Mouse (Mus musculus): Measurements from ENCODE around the gene Galnt14.

The Galnt14 gene

GRCm38 (mm10) chr17:73668996-73669395 is 41.3 kb downstream of the Galnt14 start:
- DNase-seq (ENCODE audit: low spot score) = no peak

GRCm38 (mm10) chr17:73663237-73663636 is 47.0 kb downstream of the Galnt14 start:
- DNase-seq (ENCODE audit: low spot score) = no peak

GRCm38 (mm10) chr17:73658731-73659445 is 51.4 kb downstream of the Galnt14 start:
- no peak for DNase-seq (ENCODE audit: low spot score)

- DNase-seq (ENCODE audit: low spot score) = no peak
Observed at GRCm38 (mm10) chr17:73656373-73656772, 53.9 kb downstream of the Galnt14 start.

- peak; percentile 11 for DNase-seq (ENCODE audit: low spot score)
Observed at GRCm38 (mm10) chr17:73654261-73654660, 56.0 kb downstream of the Galnt14 start.

GRCm38 (mm10) chr17:73649371-73649770 is 60.9 kb downstream of the Galnt14 start:
- no peak for DNase-seq (ENCODE audit: low spot score)

GRCm38 (mm10) chr17:73641676-73642075 is 68.6 kb downstream of the Galnt14 start:
- DNase-seq (ENCODE audit: low spot score) = no peak

- DNase-seq (ENCODE audit: low spot score) = no peak
Observed at GRCm38 (mm10) chr17:73640117-73640480, 70.2 kb downstream of the Galnt14 start.

- DNase-seq (ENCODE audit: low spot score) = peak; percentile 41
Observed at GRCm38 (mm10) chr17:73639401-73640116, 70.7 kb downstream of the Galnt14 start.

GRCm38 (mm10) chr17:73636988-73637387 is 73.3 kb downstream of the Galnt14 start:
- no peak for DNase-seq (ENCODE audit: low spot score)

- peak; percentile 16 for DNase-seq (ENCODE audit: low spot score)
Observed at GRCm38 (mm10) chr17:73634896-73635295, 75.4 kb downstream of the Galnt14 start.

GRCm38 (mm10) chr17:73633991-73634710 is 76.1 kb downstream of the Galnt14 start:
- DNase-seq (ENCODE audit: low spot score) = peak; percentile 19

- no peak for DNase-seq (ENCODE audit: low spot score)
Observed at GRCm38 (mm10) chr17:73628263-73628914, 81.9 kb downstream of the Galnt14 start.

GRCm38 (mm10) chr17:73626912-73627311 is 83.3 kb downstream of the Galnt14 start:
- DNase-seq (ENCODE audit: low spot score) = no peak

- no peak for DNase-seq (ENCODE audit: low spot score)
Observed at GRCm38 (mm10) chr17:73620049-73620448, 90.2 kb downstream of the Galnt14 start.

- no peak for DNase-seq (ENCODE audit: low spot score)
Observed at GRCm38 (mm10) chr17:73602552-73603478, 107.4 kb downstream of the Galnt14 start.

- no peak for DNase-seq (ENCODE audit: low spot score)
Observed at GRCm38 (mm10) chr17:73599923-73600322, 110.3 kb downstream of the Galnt14 start.

- DNase-seq (ENCODE audit: low spot score) = no peak
Observed at GRCm38 (mm10) chr17:73592081-73592480, 118.2 kb downstream of the Galnt14 start.

- no peak for DNase-seq (ENCODE audit: low spot score)
Observed at GRCm38 (mm10) chr17:73587573-73587972, 122.7 kb downstream of the Galnt14 start.

GRCm38 (mm10) chr17:73574186-73574585 is 136.1 kb downstream of the Galnt14 start:
- DNase-seq (ENCODE audit: low spot score) = no peak

GRCm38 (mm10) chr17:73572881-73573280 is 137.4 kb downstream of the Galnt14 start:
- no peak for DNase-seq (ENCODE audit: low spot score)
